Mouse (Mus musculus): Measurements from ENCODE around the gene Rpf1.
A peak's percentile ranks its signal among the peaks of the same experiment; 100 is the strongest.

Gene Rpf1

DNA sequence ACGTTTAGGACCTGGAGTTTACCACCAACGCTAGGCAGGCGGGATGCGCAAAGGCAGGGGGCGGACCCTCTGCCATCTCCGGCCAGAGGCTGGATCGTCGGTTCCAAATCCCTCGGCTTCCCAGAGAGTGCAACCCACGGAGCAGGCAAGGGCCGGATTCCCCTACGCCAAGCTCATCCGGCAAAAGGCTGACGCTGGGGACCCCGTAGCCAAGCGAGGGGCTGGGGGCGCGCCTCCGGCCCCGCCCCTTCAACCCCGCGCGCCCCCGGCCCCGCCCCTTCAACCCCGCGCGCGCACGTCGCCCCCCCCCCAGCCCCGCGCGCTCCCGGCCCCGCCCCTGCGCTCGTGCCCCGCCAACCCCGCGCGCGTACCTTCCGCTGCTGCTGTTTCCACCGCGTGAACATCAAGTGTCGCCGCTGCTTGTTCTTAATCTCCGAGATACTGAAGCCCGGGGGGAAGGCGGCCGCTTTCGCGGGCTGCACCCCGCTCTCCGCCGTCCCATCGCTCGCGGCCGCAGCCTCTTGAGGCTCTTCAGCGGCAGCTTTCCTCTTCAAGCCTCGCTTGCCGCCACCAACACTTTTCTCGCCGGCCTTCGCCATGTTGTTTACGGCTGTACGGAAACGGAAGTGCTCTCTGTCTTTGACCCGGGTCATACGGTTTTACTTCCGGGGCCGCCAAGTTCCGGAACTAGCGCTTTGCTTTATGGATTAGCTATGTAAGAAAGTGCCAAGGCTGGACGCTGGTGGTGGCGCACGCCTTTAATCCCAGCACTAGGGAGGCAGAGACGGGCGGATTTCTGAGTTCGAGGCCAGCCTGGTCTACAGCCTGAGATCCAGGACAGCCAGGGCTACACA is at the start of gene Rpf1:
TSS of gene Rpf1 (minus strand) at position 632 of the 854 bp plus-strand sequence.
- peak; percentile 70 to 82 for DNase-seq (ENCODE audit: low read depth in 1 of 2, low spot score in 2 of 2)

DNA sequence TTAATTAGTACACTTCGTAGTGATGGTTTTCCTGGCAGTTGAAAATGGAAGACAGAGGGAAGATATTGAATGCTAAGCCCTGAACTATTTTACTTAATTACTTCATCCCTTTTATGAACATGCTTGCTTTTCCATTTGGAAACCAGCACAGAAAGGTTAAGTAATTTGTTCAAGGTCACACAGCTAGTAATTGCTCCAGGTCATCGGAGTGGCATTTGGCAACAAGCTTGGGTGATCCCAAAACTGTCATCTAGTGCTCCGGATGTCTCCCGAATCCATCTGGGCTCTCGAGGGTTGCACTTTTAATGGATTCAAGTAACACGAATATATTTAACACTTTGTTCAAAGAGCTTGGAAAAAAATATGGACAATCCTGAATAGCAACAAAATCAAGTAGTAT is 49.7 kb upstream of the Rpf1 start:
- no peak for DNase-seq (ENCODE audit: low read depth in 1 of 2, low spot score in 2 of 2)

DNA sequence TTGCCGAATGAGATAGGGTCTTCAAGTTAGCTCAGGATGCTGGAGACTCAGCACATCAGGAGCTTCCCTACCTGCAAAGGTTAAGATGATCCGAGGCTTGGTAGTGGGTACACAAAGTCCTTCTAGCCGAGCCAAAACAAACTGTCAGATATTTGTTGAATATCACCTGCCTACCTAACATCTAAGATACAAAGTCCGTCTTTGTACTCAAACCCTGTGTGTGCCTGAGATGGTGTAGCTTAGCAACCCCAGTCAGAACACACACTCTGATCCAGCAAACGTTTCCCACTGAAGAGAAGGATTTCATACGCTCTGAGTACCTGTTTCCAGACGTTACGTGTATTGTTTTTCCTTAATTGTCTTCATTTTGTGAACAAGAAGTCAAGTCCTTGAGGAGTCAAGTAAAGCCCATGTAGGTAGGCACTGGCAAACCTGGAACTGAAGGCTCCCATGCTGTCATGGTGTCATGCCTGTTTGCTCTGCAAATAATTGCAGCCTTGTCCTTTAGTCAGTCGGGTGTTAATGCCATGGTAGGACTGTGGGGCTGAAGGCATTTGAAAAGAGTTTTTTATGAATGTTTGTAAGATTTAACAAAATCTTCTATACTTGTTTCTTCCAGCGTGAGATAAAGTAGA is 49.0 kb upstream of the Rpf1 start, which contains the start of gene Uox:
TSS of gene Uox (plus strand) at position 279 of the 635 bp plus-strand sequence.
- DNase-seq (ENCODE audit: low read depth in 1 of 2, low spot score in 2 of 2), result no peak

DNA sequence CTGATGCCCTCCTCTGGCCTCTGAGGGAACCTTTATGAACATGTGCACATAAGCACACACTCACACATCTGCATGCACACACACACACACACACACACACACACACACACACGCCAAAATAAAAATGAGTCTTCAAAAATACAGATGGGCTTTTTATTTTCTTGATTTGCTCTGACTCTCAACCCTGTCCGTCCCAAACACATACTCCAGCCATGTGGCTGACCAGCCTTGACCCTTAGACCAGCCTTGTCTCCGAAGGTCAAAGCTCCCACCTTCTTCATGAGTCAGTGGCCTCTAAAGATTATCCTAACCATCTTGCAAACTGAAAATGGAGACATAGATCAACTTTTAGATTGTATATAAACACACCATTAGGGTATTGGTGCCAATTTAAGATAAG is 48.4 kb upstream of the Rpf1 start:
- DNase-seq (ENCODE audit: low read depth in 1 of 2, low spot score in 2 of 2), result no peak

DNA sequence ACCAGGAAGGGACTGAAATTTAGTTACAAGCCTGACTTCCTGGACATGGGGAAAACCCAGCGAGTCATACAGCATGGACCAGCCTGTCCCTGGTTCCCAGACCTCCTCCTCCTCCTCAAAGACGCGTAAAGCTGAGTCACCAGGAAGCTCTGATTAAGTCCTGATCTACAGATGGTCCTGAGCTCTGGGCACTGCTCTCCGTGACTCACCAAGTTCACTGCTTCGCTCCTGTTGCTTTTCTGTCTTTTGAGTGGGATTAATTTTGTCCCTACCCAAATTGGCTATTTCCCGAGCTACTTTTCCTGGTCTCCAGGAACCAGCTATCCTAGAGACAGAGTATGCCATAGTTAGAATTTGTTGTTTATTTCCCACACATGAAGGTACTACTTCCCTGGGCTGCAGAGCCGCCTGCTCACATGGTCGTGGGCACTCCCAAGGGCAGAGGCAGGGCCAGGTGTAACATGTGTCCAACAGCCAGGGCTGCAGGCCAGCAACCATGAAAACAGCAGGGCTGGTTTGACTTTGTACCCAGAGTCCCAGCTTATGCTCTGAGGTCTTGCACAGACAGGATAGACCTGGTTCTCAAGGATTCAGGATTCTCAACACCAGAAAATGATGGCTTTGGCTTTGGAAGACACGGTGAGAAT is 46.8 kb upstream of the Rpf1 start:
- DNase-seq (ENCODE audit: low read depth in 1 of 2, low spot score in 2 of 2), result no peak

DNA sequence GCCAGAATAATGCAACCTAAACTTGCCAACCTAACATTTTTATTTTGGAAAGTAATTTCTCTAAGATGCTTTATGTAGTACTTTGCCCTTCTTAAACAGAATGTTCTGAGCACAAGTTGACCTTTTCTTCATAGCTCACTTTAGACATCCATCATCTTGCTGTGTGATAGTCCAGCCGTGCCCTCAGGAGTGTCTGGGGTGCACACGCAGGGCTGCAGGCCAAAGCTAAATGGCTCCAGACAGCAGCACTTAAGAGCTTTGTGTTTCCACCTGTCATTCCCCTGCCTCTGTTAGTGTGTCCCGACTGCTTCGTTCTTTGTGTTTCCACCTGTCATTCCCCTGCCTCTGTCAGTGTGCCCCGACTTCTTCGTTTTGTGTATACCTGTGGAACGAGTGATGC is 46.1 kb upstream of the Rpf1 start:
- no peak for DNase-seq (ENCODE audit: low read depth in 1 of 2, low spot score in 2 of 2)

DNA sequence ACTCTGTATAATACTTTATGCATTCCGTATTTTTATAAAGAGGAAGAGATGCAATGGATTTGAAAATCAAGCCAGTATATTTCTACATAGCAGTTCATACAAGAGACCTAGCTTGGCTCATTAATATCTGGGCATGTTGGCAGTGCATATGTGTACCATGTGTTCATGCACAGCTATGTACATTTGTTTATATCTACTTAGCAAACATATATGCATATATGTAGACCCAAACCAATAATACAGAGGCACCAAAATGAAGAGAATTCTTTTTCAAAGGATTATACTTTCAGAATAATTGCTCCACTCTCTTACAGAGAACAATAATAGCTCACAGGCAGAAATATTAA is 43.8 kb upstream of the Rpf1 start:
- no peak for DNase-seq (ENCODE audit: low read depth in 1 of 2, low spot score in 2 of 2)

DNA sequence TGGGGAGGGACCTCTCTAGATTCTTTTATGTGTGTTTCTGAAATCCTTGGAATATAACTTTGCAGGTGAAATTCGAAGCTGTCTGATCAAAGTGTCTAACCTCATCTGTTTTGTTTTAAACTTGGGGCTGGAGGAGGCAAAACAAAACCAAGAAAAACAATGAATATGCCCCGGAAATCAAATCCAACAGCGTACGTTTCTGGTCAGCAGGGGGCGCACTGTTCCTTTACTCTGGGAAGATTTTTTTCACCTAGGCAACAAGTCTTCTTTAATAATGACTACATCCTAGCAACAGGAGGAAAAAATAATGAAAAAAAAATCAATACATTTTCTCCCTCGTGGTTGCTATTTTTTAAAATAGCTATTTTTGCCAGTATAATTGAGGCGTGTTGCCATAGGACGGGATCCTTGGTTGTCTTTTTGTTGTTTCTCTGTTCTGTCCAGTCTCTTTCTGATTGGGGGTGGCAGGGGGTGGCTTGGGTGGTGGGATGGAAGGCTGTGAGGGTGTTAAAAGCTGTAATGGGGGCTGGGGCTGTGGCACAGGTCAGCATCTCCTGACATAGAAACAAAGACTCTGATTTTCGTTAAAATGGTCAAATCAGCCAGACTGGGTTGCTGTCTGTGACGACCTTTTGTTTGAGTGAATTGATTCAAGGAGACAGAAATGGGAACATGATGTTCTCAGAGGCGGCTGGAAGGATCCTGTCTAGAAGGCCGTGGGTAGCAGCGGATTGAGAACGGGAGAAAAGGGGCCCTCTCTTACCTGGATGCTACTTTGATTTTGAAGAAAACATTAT is 43.2 kb upstream of the Rpf1 start:
- peak; percentile 10 to 52 for DNase-seq (ENCODE audit: low read depth in 1 of 2, low spot score in 2 of 2)

DNA sequence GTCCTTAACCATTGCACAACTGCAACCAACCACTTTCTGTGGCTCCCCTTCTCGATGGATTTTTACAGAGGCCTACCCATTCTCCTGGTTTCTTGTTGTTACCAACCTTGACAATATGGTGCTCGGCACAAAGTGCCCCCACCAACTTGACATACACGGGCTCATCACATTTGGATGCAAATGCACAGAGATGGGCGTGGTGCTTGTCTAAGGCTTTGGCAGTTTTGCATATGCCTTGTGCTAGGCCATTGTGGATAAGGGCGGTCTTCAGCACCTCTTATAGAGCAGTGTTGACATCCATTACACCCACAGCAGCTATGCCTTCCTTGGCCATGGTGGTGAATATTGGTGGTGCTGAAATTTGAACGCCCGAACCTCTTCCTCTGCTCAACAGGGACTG is 41.7 kb upstream of the Rpf1 start:
- no peak for DNase-seq (ENCODE audit: low read depth in 1 of 2, low spot score in 2 of 2)

DNA sequence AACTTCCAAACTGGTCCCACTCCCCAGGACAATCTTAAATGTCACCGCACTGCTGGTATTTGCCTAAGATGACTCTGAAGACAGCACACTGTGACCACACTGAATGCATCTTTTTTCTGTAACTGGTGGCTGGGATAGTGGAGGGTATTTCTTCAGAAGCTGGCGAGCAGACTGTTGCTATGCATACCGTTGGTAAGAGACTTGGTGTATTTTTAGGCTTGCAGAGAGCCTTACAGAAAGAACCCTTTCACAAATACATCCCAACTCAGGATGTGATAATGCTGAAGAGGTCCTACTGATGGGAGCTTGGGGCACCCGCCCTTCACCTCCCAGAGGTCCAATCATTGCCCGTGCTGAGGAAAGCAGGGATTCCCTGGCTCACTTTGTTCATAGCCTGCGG is 36.3 kb upstream of the Rpf1 start:
- no peak for DNase-seq (ENCODE audit: low read depth in 1 of 2, low spot score in 2 of 2)

DNA sequence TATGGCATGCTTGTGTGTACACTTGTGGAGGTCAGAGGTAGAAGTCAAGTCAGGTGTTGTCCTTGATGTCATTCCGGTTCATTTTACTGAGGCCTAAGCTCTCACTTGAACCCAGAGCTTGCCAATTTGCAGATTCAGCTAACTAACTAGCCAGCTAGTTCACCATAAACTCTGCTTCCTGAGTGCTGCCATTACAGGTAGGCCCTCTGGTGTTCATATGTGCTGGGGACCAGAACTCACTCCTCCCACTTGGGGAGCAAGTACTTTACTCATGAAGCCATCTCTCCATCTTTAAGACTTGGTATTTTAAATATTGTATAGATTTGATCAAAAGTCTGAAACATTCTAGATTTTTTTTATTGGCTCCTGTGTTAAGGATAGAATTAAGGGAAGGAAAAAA is 35.3 kb upstream of the Rpf1 start:
- no peak for DNase-seq (ENCODE audit: low read depth in 1 of 2, low spot score in 2 of 2)

DNA sequence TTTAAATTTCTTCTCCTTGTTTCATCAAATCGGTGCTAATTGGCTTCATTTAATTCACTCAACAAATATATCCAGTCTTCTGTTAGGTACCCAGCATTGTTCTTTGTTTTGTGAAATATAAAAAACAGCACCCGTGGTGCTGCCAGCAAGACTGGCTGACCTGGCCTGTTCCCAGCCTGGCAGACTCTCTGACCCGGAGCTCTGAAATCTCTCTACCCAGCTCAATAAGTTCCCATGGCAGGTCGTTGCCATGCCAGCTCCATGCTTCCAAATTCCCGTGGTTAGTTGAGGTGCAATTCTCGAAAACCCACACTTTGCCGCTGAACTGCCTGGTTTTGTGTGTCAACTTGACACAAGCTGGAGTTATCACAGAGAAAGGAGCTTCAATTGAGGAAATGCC is 33.6 kb upstream of the Rpf1 start:
- no peak for DNase-seq (ENCODE audit: low read depth in 1 of 2, low spot score in 2 of 2)

DNA sequence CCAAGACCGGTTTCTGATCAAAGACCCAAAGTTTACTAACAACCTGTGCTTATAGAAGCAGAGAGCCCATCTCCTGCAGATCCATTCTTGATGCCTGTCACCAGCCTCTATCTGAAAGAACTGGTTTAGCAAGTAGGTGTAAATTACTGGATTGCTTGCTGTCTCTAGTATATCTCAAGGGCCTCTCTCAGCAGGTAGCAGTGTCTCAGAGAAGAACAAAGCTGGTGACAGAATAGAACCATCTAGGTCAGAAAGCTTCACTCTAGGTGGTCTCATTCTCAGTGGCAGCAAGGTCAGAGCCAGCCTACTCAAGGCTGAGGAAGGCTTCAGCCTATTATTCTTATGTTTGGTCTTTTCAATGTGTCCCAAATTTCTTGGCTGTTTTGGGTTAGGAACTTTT is 22.4 kb upstream of the Rpf1 start:
- DNase-seq (ENCODE audit: low read depth in 1 of 2, low spot score in 2 of 2), result no peak

DNA sequence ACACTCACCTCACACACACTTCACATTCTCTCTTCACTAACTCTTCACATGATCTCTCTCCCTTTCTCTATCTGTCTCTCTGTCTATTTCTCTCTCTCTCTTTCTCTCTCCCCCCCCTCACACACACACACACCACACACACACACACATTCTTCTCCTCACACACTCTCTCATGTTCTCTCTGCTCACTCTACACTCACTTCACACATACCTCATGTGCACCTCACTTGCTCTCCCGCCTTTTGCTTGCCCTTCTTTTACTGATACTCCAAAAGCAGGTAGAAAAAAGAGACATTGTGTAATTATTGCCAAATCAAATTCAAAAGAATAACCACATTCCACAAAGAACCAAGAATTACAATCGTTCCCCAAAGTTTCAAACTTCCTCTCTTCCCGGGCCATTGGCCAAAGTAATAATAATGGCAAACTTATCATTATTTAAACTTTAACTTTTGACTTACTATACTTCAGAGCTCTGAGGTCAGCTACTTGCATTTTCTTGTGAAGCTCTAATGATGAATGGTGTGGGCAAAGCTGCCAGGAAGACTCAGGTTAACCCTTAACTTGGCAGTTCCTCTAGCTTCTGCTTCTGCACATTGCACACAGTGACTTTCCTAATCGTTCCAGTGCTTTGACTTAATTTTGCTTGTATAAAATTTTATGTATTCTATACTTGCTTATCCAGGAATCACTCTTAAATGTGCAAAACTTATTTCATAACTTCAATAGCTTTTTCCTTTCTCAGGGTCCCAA is 19.5 kb upstream of the Rpf1 start:
- no peak for DNase-seq (ENCODE audit: low read depth in 1 of 2, low spot score in 2 of 2)

DNA sequence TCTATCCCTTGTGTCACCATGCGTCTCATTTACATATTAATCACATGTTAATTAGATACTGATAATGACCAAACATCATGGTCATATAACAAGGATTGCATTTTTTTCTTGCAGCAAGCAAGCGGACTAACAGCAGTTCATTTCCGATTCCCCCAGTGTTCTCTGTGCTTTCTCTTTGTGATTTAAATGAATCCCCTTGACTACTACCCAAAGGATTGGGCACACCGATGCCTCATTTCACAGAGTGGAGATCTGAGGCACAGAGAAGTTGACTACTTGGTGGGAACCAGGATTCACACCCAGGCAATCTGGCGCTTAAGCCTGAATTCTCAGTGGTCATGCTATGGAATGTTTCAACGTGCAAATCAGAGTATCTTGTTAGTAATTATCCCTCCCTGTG is 13.8 kb upstream of the Rpf1 start:
- DNase-seq (ENCODE audit: low read depth in 1 of 2, low spot score in 2 of 2), result no peak

DNA sequence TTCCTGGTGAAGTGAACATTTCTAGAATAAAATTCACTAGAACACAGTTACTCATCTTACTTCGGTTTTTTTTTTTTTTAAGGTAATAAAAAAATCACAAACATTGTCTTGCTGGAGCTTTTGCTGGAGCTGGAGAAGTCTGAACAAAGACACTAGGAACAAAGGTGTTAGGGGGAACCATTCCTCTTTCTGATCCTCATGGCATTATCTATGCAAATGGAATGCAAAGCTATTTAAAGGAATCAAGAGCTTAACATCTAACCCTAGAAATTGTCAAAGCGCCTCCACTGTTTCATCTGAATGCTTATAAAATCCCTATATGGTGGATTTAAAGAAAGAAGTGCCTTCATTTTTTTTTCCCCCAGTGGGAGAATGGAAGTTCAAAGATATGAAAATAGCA is 7.1 kb upstream of the Rpf1 start:
- no peak for DNase-seq (ENCODE audit: low read depth in 1 of 2, low spot score in 2 of 2)

DNA sequence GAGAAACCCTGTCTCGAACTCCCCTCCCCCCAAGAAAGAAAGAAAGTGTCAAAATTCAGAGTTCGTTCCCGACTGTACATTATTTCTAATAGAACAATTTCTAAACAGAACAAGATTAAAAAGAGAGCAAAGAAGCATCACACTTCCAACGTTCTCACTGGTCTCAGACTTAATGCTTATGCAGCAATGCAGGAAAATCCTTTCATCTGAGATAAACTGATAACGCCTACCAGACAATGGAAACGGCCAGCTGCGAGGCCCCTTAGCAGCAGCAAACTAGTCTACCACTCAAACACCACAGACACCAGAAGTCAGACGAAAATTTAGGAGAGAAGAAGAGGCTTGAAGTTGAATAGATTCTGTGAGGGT is 407 bp upstream of the Rpf1 start:
- no peak for DNase-seq (ENCODE audit: low read depth in 1 of 2, low spot score in 2 of 2)

DNA sequence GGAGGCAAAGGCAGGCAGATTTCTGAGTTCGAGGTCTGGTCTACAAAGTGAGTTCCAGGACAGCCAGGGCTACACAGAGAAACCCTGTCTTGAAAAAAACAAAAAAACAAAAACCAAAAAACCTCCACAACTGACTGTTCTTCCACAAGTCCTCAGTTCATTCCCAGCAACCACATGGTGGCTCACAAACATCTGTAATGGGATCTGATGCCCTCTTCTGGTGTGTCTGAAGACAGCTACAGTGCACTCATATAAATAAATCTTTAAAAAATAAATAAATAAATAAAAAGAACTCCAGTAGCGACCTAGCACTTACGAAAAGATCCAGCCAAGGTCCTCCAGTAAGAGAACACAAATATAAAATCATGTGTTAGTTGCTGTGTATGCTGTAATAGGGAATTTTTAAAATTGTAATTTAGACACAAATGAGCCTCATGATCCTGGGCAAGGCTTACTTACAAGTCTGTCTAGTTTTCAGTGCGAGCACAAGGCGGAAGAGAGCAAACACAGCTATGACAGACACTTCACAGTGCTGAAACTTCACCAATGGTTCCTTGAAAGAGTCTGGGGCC is 917 bp downstream of the Rpf1 start:
- DNase-seq (ENCODE audit: low read depth in 1 of 2, low spot score in 2 of 2), result no peak

DNA sequence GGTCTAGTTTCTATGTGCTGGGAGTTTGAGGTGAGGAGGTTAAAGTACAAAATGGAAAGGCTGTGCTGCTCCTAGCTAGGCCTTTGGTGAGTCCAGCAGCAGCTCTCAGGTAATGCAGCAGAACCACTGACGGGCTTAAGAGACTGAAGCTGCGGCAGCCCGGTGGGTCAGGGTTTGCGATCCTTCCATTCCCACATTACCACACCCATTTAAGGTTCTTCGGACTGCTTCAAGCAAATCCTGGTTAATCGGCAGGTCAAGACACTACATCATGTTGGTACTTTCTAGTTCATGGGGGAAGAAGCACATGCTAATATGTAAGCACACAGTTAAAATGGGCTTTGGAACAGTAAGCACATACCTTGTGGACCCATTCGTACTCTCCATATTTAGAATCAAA is 14.5 kb downstream of the Rpf1 start:
- DNase-seq (ENCODE audit: low read depth in 1 of 2, low spot score in 2 of 2), result no peak

DNA sequence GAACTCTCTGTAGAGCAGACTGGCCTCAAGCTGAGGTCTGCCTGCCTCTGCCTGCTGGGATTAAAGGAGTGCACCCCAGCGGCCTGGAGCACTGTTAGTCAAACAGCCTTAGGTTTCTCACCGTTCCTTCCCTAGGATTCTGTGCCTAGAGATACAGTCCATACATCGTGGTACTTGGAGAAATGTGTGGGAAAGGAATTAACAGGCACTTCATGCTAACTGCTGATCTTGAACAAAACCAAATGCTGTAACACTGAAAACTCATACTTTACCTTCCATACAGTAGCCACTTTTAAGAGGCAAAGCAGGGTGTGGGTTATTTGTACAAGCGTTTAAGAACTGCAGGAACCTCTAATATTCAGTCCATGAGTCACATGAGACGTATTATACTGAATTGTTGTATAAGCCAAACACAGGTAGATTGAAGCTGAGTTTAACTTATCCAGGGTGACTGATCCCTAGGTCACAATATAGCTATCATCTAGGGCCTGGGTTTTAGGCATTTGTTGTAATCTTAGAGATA is 19.6 kb downstream of the Rpf1 start:
- DNase-seq (ENCODE audit: low read depth in 1 of 2, low spot score in 2 of 2), result no peak

Data from monocyte, adult 2 months (primary cell).